In the genomic region with DNA sequence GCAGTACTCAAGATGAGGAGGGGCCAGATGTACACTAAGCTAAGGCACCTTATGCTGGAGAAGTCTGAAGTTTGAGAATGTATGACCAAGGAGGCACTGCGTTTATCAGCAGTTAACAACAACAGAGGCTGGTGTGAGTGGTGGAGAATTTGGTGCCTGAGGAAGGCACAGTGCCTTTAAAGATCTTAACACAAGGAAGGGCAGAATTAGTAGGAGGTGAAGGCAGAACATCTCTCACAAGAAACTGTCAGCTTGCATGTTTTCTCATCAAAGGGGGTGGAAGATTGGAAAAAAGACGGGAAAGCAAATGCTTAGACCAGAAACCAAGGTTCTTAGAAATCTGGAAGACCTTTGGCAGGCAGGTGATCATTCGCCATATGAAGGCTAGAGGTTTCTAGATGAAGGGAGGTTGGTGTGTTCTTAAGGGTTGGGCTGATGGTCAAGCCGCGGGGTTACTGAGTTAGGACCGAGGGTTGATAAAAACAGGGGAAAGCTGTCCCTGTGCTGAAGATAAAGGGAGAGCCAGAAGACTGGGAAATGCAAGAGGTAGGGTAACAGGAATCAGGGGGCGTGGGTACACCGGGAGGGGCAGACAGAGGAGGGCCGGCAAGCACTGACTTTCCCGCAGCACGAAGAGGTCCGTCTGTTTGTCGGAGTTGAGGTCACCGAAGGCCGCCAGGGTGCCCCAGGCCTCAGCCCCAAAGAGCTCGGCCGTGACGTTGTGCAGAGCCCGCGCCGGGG, we compare ENCODE assay signal across 8 mouse cellular contexts. TPM values are rescaled to one million over a fixed set of nuclear protein-coding genes. Genes with fewer than 3 reads are reported as not detected.
DNase-seq lines count a peak whose midpoint lies in the region; ATAC-seq and TF ChIP-seq lines count a peak whose summit lies in the region.

No protein-coding gene starts in this region.

- no peak; the same call in 1 of the 2 replicates for ATAC-seq in embryonic facial prominence, embryonic 14.5 days (ENCODE audit: low read depth)
- peak; percentile 85 for ATAC-seq in neural tube, embryonic 15.5 days (ENCODE audit: low FRiP score)

- H3K9me3 ChIP-seq in embryonic facial prominence, embryonic 14.5 days (ENCODE audit: control insufficient read depth, low read length): no peaks in the 10 kb centered on the region
- no peaks in the 10 kb centered on the region for H3K9me3 ChIP-seq in neural tube, embryonic 15.5 days (replicated peaks)

- peak overlapping the region; percentile 61 for H3K4me2 ChIP-seq in embryonic facial prominence, embryonic 14.5 days (ENCODE audit: low read depth, low read length)
- H3K4me2 ChIP-seq in neural tube, embryonic 15.5 days: peak overlapping the region; percentile 71

- no peak for TF ChIP-seq CTCF in C2C12 (IDR thresholded peaks at IDR 0.05; ENCODE audit: control insufficient read depth, insufficient read depth, insufficient read length)

- peak overlapping the region; percentile 84 for H3K4me3 ChIP-seq in C2C12 (ENCODE audit: insufficient read depth, poor library complexity, severe bottlenecking)
- peak overlapping the region; percentile 87 for H3K4me3 ChIP-seq in embryonic facial prominence, embryonic 14.5 days (ENCODE audit: low read depth, low read length)
- H3K4me3 ChIP-seq in neural tube, embryonic 15.5 days (replicated peaks): peak overlapping the region; percentile 79

- peaks cover 21% of the 10 kb centered on the region for H3K36me3 ChIP-seq in C2C12 (ENCODE audit: control insufficient read depth, insufficient read depth)
- peaks cover 18% of the 10 kb centered on the region for H3K36me3 ChIP-seq in embryonic facial prominence, embryonic 14.5 days (ENCODE audit: control insufficient read depth, insufficient read depth, low read length)
- peaks cover 16% of the 10 kb centered on the region for H3K36me3 ChIP-seq in neural tube, embryonic 15.5 days

- H3K79me2 ChIP-seq in C2C12 (ENCODE audit: control insufficient read depth, insufficient read depth): peaks cover 28% of the 10 kb centered on the region

- peak overlapping the region; percentile 100 for H3ac ChIP-seq in C2C12 (ENCODE audit: control insufficient read depth, insufficient read length, low read depth)

- peak overlapping the region; percentile 92 for H3K9ac ChIP-seq in embryonic facial prominence, embryonic 14.5 days (ENCODE audit: low read depth, low read length)
- peak overlapping the region; percentile 86 for H3K9ac ChIP-seq in neural tube, embryonic 15.5 days (replicated peaks)

- H3K27me3 ChIP-seq in C2C12 (ENCODE audit: control insufficient read depth, insufficient read depth, insufficient read length): no peaks in the 10 kb centered on the region
- H3K27me3 ChIP-seq in embryonic facial prominence, embryonic 14.5 days (replicated peaks; ENCODE audit: control insufficient read depth, insufficient read depth, low read length): no peaks in the 10 kb centered on the region
- no peaks in the 10 kb centered on the region for H3K27me3 ChIP-seq in neural tube, embryonic 15.5 days (replicated peaks)

- peak overlapping the region; percentile 96 for H3K27ac ChIP-seq in embryonic facial prominence, embryonic 14.5 days (replicated peaks; ENCODE audit: low read depth, low read length)
- peak overlapping the region; percentile 97 for H3K27ac ChIP-seq in neural tube, embryonic 15.5 days (replicated peaks)

- intact Hi-C loops in heart, postnatal 36 days (cut with DNase I): loop anchor here (5.0 kb wide), 1 partner anchor 138 kb away; the partner anchor contains the start of gene Neto2

- WGBS in embryonic facial prominence, embryonic 14.5 days: 3% methylated on average over 13 of the region's 21 CpGs
- 2% methylated on average over 21 of the region's 21 CpGs for WGBS in large intestine, adult 2 months
- under 1% methylated on average over 21 of the region's 21 CpGs for WGBS in neural tube, embryonic 15.5 days

- peaks cover 12% of the 10 kb centered on the region for H3K4me1 ChIP-seq in embryonic facial prominence, embryonic 14.5 days (ENCODE audit: control insufficient read depth, insufficient read depth, low read length)
- H3K4me1 ChIP-seq in neural tube, embryonic 15.5 days: peaks cover 22% of the 10 kb centered on the region

- H3K79me3 ChIP-seq in C2C12 (ENCODE audit: low read depth): peaks cover 4% of the 10 kb centered on the region

- peak; percentile 64 for DNase-seq in heart, adult 11 months
- no peak for DNase-seq in heart, postnatal 36 days
- DNase-seq in embryonic facial prominence, embryonic 14.5 days (ENCODE audit: low spot score): no peak
- peak; percentile 11 for DNase-seq in large intestine, adult 2 months (ENCODE audit: low read depth, low spot score)
- DNase-seq in layer of hippocampus, adult 8-10 months (ENCODE audit: low spot score in 2 of 2): no peak
- no peak for DNase-seq in urinary bladder, adult 18-20 months (ENCODE audit: low spot score in 2 of 2)

TF ChIP-seq in C2C12, 6 proteins besides CTCF, POLR2A, EP300 and RAD21:
- no peak for TF ChIP-seq USF1 (IDR thresholded peaks at IDR 0.05; ENCODE audit: low read depth)
- no peak for TF ChIP-seq MYOG (IDR thresholded peaks at IDR 0.05; ENCODE audit: control insufficient read depth, extremely low read depth, insufficient read length)
- no peak for TF ChIP-seq FOSL1 (IDR thresholded peaks at IDR 0.05; ENCODE audit: insufficient read depth, low read length, poor library complexity, severe bottlenecking)
- no peak for TF ChIP-seq MAX (IDR thresholded peaks at IDR 0.05)
- no peak for TF ChIP-seq MYOD1 (IDR thresholded peaks at IDR 0.05; ENCODE audit: control insufficient read depth, insufficient read length, low read depth)
- TF ChIP-seq CEBPB (IDR thresholded peaks at IDR 0.05; ENCODE audit: low read depth): no peak

RNA-seq across cellular contexts. Expression of gene Itfg1, which starts 0.6 kb away (rescaled TPM):
- total RNA-seq in heart, postnatal 36 days (2021): 10 to 100 TPM; 48.4 to 49.6 TPM
- 16.1 TPM for polyA plus RNA-seq in C2C12 (2012; fragmentation: generic; extraction: Trizol)
- polyA plus RNA-seq in embryonic facial prominence, embryonic 14.5 days (2014; fragmentation: Nextera tagmentation; extraction: Ambion mirVana): 83.5 and 86.6 TPM in 2 replicates
- polyA plus RNA-seq in large intestine, adult 2 months (2012; rRNA removed): 15.4 and 21.4 TPM in 2 replicates
- polyA plus RNA-seq in neural tube, embryonic 15.5 days (2015; fragmentation: Nextera tagmentation; extraction: Ambion mirVana): 181 and 200 TPM in 2 replicates
- total RNA-seq in layer of hippocampus, adult 8-10 months (2022): 100 to 1,000 TPM; 147 to 176 (median 161) TPM

RNA-seq across cellular contexts. Expression of gene Phkb, which starts 0.7 kb away (rescaled TPM):
- 10 to 100 TPM; 57.6 to 64.1 TPM for total RNA-seq in heart, postnatal 36 days (2021)
- polyA plus RNA-seq in C2C12 (2012; fragmentation: generic; extraction: Trizol): 7.0 TPM
- 52.4 and 59.7 TPM in 2 replicates for polyA plus RNA-seq in embryonic facial prominence, embryonic 14.5 days (2014; fragmentation: Nextera tagmentation; extraction: Ambion mirVana)
- 3.9 and 7.3 TPM in 2 replicates for polyA plus RNA-seq in large intestine, adult 2 months (2012; rRNA removed)
- polyA plus RNA-seq in neural tube, embryonic 15.5 days (2015; fragmentation: Nextera tagmentation; extraction: Ambion mirVana): 40.3 and 44.3 TPM in 2 replicates
- total RNA-seq in layer of hippocampus, adult 8-10 months (2022): 10 to 100 TPM; 42.7 to 50.3 (median 46.2) TPM

Comparison
In these comparisons a context has a peak if more than half of its experiments do, and no peak if none do; other contexts are left out.
1. DNase-seq: peak in heart, adult 11 months (single experiment) and large intestine, adult 2 months (single experiment); none in heart, postnatal 36 days (0 of 2), embryonic facial prominence, embryonic 14.5 days (single experiment), layer of hippocampus, adult 8-10 months (0 of 2) and urinary bladder, adult 18-20 months (0 of 2).
2. Peak in every context shown above with its lines, with median percentiles within 50 percentile points of each other: H3K4me3 ChIP-seq.